Mouse (Mus musculus): ENCODE results near the gene D930048N14Rik. TPM values are rescaled to one million over a fixed set of nuclear protein-coding genes. Genes with fewer than 3 reads are reported as not detected.

The D930048N14Rik gene
- total and polyA plus RNA-seq, 2 experiments from 2014 or later = 1.0 to 1.2 TPM

DNA sequence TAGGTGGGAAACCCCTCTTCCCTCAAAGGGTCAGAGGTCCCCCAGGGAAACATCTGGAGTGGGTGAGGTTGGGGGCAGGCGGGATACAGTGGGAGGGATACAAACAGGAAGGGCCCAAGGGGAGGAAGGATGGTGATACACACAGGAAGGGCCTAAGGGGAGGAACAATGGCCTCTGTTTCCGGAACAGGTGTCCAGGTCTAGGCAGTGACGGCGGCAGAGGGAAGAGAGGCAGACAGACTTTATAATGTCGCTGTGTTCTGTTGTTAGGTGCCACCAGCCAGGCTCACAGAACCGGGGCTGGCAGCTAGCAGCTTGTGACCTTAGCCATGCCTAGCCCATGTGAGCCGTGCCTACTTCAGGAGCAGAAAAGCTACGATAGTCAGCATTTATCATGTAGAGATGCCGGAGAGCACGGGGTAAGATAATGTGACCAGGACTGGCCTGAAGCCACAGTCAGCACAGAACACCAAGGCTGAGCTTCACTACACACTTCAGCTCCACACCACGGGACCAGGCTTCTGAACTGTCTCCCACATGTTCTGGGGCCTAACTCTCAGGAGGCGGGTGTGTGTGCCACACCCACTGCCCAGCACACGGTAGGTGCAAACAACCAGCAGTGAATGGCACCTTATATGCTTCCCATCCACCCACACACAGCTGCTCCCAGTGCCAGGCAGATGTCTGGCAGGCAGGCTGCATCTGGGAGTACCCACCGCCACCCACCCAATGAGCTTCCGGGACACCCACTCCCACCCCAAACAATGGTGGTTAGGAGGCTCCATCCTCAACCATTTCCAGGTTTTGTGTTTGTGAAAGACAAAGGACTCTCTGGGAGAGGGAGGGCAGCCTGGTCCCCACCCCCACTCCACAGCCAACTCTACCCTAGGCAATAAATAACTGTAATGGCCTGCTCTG is 3.7 kb upstream of the D930048N14Rik start:
- ATAC-seq (ENCODE audit: low FRiP score) = no peak
- WGBS = 82% methylated on average over 15 of the region's 15 CpGs
- Histone ChIP-seq H3K9me3 (ENCODE audit: low read length) (no peaks in the 10 kb centered on the region), H3K4me1 (ENCODE audit: insufficient read depth, low read length) (peaks cover 6% of the 10 kb centered on the region; the same call in 1 of the 2 replicates), H3K36me3 (ENCODE audit: insufficient read depth, low read length) (peaks cover 20% of the 10 kb centered on the region), H3K27ac (ENCODE audit: low read depth, low read length) (no peak overlapping the region), H3K4me3 (ENCODE audit: low read depth, low read length) (no peak overlapping the region), H3K27me3 (ENCODE audit: insufficient read depth, low read length) (no peaks in the 10 kb centered on the region; the same call in 1 of the 2 replicates), H3K9ac (replicated peaks; ENCODE audit: low read length, poor library complexity, severe bottlenecking) (no peak overlapping the region), H3K4me2 (ENCODE audit: low read depth, low read length, poor library complexity, severe bottlenecking) (no peak overlapping the region)
- no peak for TF ChIP-seq CTCF (IDR thresholded peaks at IDR 0.05)
- no peak for DNase-seq (ENCODE audit: low spot score)

DNA sequence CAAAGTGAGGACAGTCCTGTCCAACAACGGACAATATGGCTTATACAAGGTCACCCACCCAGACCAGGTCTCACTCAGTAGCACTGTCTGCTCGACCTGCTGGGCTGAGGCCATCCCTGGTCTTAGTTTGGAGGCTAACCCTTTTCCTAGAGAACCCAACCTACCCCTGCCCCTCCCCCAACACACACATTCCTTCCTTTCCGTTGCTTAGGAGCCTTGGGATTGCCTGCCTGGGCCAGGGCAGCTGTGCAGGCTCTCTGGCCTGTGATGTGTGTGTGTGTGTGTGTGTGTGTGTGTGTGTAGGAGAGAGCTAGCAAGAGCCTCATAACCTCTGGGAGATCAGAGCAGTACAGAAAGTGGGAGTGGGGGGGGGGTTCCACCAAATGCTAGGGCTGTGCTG is 2.2 kb upstream of the D930048N14Rik start:
- Histone ChIP-seq H3K36me3 (ENCODE audit: insufficient read depth, low read length) (peaks cover 15% of the 10 kb centered on the region), H3K27me3 (ENCODE audit: insufficient read depth, low read length) (no peaks in the 10 kb centered on the region; the same call in 1 of the 2 replicates), H3K4me1 (ENCODE audit: insufficient read depth, low read length) (peaks cover 6% of the 10 kb centered on the region; the same call in 1 of the 2 replicates), H3K27ac (ENCODE audit: low read depth, low read length) (no peak overlapping the region), H3K4me3 (ENCODE audit: low read depth, low read length) (no peak overlapping the region), H3K9ac (replicated peaks; ENCODE audit: low read length, poor library complexity, severe bottlenecking) (no peak overlapping the region), H3K9me3 (ENCODE audit: low read length) (no peaks in the 10 kb centered on the region), H3K4me2 (ENCODE audit: low read depth, low read length, poor library complexity, severe bottlenecking) (peak overlapping the region; percentile 69; the same call in 1 of the 2 replicates)
- no peak for TF ChIP-seq CTCF (IDR thresholded peaks at IDR 0.05)
- ATAC-seq (ENCODE audit: low FRiP score) (no peak), DNase-seq (ENCODE audit: low spot score) (no peak)
- 15% methylated on average over 3 of the region's 3 CpGs for WGBS

DNA sequence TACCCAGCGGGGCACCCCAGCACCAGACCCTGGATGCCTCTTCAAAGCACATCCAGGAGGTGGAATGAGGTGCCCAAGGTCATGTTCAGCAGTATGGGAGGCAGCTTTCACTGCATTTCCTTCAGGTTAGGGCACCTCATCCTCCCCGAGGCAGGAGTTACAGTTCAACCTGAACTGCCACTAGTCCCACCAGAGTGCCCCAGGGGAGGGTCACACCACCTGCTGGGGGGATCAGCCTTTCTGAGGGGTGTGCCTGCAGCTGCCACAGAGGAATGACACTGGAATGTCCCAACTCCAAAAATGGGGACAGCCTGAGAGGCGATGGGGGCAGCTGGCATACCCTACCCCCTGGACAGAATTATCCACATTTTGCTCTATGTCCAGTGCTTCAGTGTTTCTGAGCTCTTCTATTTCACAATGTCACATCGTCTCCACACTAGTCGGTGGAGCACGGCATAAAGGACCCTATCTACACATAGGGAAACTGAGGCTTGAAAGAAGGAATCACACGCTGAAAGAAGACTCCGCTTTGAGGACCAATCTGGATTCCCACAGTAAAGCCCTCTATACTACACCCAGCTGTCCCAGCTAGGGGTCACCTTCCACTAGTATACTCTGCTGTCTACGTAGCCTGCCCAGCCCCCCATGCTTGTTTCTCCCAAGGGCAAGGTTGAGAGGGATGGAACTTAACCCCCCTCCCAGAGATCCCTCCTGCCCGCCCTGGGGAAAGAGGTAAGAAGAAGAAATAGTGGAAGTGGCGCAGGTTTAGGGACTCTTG is 1.5 kb upstream of the D930048N14Rik start:
- peaks cover 6% of the 10 kb centered on the region; the same call in 1 of the 2 replicates for H3K4me1 ChIP-seq (ENCODE audit: insufficient read depth, low read length)
- 25% methylated on average over 11 of the region's 11 CpGs for WGBS
- peak overlapping the region; percentile 61 for H3K9ac ChIP-seq (replicated peaks; ENCODE audit: low read length, poor library complexity, severe bottlenecking)
- H3K27me3 ChIP-seq (ENCODE audit: insufficient read depth, low read length) = no peaks in the 10 kb centered on the region; the same call in 1 of the 2 replicates
- peaks cover 8% of the 10 kb centered on the region; the same call in 1 of the 2 replicates for H3K36me3 ChIP-seq (ENCODE audit: insufficient read depth, low read length)
- DNase-seq (ENCODE audit: low spot score) (no peak), ATAC-seq (ENCODE audit: low FRiP score) (no peak)
- H3K27ac ChIP-seq (ENCODE audit: low read depth, low read length) = peak overlapping the region; percentile 38; the same call in 1 of the 2 replicates
- peak overlapping the region; percentile 65 for H3K4me3 ChIP-seq (ENCODE audit: low read depth, low read length)
- H3K9me3 ChIP-seq (ENCODE audit: low read length) = no peaks in the 10 kb centered on the region
- H3K4me2 ChIP-seq (ENCODE audit: low read depth, low read length, poor library complexity, severe bottlenecking) = peak overlapping the region; percentile 69
- TF ChIP-seq CTCF (IDR thresholded peaks at IDR 0.05) = no peak

GRCm38 (mm10) chr11:51649889-51650199 is 910 bp upstream of the D930048N14Rik start:
- H3K27ac ChIP-seq (ENCODE audit: low read depth, low read length) = peak overlapping the region; percentile 38; the same call in 1 of the 2 replicates
- H3K9me3 ChIP-seq (ENCODE audit: low read length) = no peaks in the 10 kb centered on the region

GRCm38 (mm10) chr11:51650261-51650660 is 493 bp upstream of the D930048N14Rik start:
- Histone ChIP-seq H3K27me3 (ENCODE audit: insufficient read depth, low read length) (no peaks in the 10 kb centered on the region; the same call in 1 of the 2 replicates), H3K9ac (replicated peaks; ENCODE audit: low read length, poor library complexity, severe bottlenecking) (peak overlapping the region; percentile 61), H3K9me3 (ENCODE audit: low read length) (no peaks in the 10 kb centered on the region), H3K27ac (ENCODE audit: low read depth, low read length) (peak overlapping the region; percentile 1; the same call in 1 of the 2 replicates), H3K4me1 (ENCODE audit: insufficient read depth, low read length) (peaks cover 6% of the 10 kb centered on the region; the same call in 1 of the 2 replicates), H3K36me3 (ENCODE audit: insufficient read depth, low read length) (no peaks in the 10 kb centered on the region), H3K4me2 (ENCODE audit: low read depth, low read length, poor library complexity, severe bottlenecking) (peak overlapping the region; percentile 69), H3K4me3 (ENCODE audit: low read depth, low read length) (peak overlapping the region; percentile 65)
- ATAC-seq (ENCODE audit: low FRiP score) (peak; percentile 31), DNase-seq (ENCODE audit: low spot score) (no peak)
- TF ChIP-seq CTCF (IDR thresholded peaks at IDR 0.05) = no peak
- under 1% methylated on average over 22 of the region's 30 CpGs for WGBS

More at GRCm38 (mm10) chr11:51649889-51650199, 910 bp upstream of the D930048N14Rik start:
- Histone ChIP-seq H3K9ac (replicated peaks; ENCODE audit: low read length, poor library complexity, severe bottlenecking) (peak overlapping the region; percentile 61), H3K36me3 (ENCODE audit: insufficient read depth, low read length) (peaks cover 3% of the 10 kb centered on the region; the same call in 1 of the 2 replicates), H3K27me3 (ENCODE audit: insufficient read depth, low read length) (no peaks in the 10 kb centered on the region; the same call in 1 of the 2 replicates), H3K4me1 (ENCODE audit: insufficient read depth, low read length) (peaks cover 6% of the 10 kb centered on the region; the same call in 1 of the 2 replicates), H3K4me2 (ENCODE audit: low read depth, low read length, poor library complexity, severe bottlenecking) (peak overlapping the region; percentile 69), H3K4me3 (ENCODE audit: low read depth, low read length) (peak overlapping the region; percentile 65)
- 7% methylated on average over 7 of the region's 7 CpGs for WGBS
- peak; percentile 44 for DNase-seq (ENCODE audit: low spot score)
- ATAC-seq (ENCODE audit: low FRiP score) = peak; percentile 32; the same call in 1 of the 2 replicates
- TF ChIP-seq CTCF (IDR thresholded peaks at IDR 0.05) = no peak

Data from midbrain, postnatal 0 days (tissue).